Mouse (Mus musculus) G1E (cell line): ENCODE measurements around the gene Glrx2. TPM values are rescaled to one million over a fixed set of nuclear protein-coding genes. Genes with fewer than 3 reads are reported as not detected.
"Not testable (repeated sequence)": the region's sequence is repeated elsewhere in the genome, so short reads cannot be mapped to it uniquely, and the experiment has no call there.

Experiments
- ATAC-seq: 2 replicates; pipeline ENCODE4 v1.8.0; 2016; ENCODE audit warnings: mild to moderate bottlenecking; ENCODE audit not compliant: insufficient number of reproducible peaks, poor library complexity, low FRiP score, severe bottlenecking; ENCODE audit errors: extremely low read depth
- DNase-seq: peaks from one replicate; pipeline ENCODE4 v3.0.0; 2012; ENCODE audit warnings: low spot score
- H3K27me3 ChIP-seq: 2 replicates; pipeline ENCODE4 v1.6.1; 2012; ENCODE audit warnings: mild to moderate bottlenecking, low read length, inconsistent platforms; ENCODE audit not compliant: insufficient read depth
- H3K36me3 ChIP-seq: replicated peaks from 2 replicates; pipeline ENCODE3; 2012; ENCODE audit warnings: mild to moderate bottlenecking, inconsistent platforms
- H3K4me1 ChIP-seq: 2 replicates; pipeline ENCODE4 v1.6.1; 2012; ENCODE audit warnings: low read depth, low read length, inconsistent platforms, mixed read lengths; ENCODE audit not compliant: insufficient read depth
- H3K4me3 ChIP-seq: 2 replicates; pipeline ENCODE4 v1.5.1; 2012; ENCODE audit warnings: low read depth, mild to moderate bottlenecking, inconsistent platforms, low read length, moderate library complexity, mixed read lengths
- H3K9me3 ChIP-seq: replicated peaks from 2 replicates; pipeline ENCODE4 v1.6.1; 2012; ENCODE audit warnings: inconsistent platforms
- CTCF ChIP-seq: IDR thresholded peaks from 2 replicates; pipeline ENCODE4 v1.5.1; 2012; ENCODE audit warnings: low read depth, low read length, inconsistent platforms, mixed read lengths
- GATA1 ChIP-seq: IDR thresholded peaks from 2 replicates; pipeline ENCODE4 v1.6.1; 2012; ENCODE audit warnings: borderline replicate concordance, low read length, inconsistent platforms, mixed read lengths
- GATA2 ChIP-seq: IDR thresholded peaks from 2 replicates; pipeline ENCODE4 v1.6.1; 2012; ENCODE audit warnings: low read depth, low read length, inconsistent platforms, borderline replicate concordance
- POLR2AphosphoS5 ChIP-seq: IDR thresholded peaks from 2 replicates; pipeline ENCODE4 v1.6.1; 2012; ENCODE audit warnings: low read depth, low read length, inconsistent platforms; ENCODE audit not compliant: insufficient replicate concordance
- TAL1 ChIP-seq: conservative IDR thresholded peaks from 2 replicates; pipeline ENCODE4 v1.6.1; 2012; ENCODE audit warnings: low read depth, low read length, inconsistent platforms, mixed read lengths
- polyA plus RNA-seq: library from polyadenylated mRNA; stranded (reverse); fragments of >175 nt; gene quantifications from 2 replicates; pipeline ENCODE4 v1.2.3, GENCODE M21; 2012
- total RNA-seq, 2 experiments: library from RNA; stranded (forward) in 1 of 2; stranded (reverse) in 1 of 2; fragments of 200-1000 nt in 1 of 2; fragments of >200 nt in 1 of 2; fragmentation: Nextera tagmentation in 1 of 2; gene quantifications; 2 replicates each; pipeline ENCODE4 v1.2.3; 2014 to 2017

Glrx2 gene
- total RNA-seq (2014; fragmentation: Nextera tagmentation) (125 and 173 TPM in 2 replicates), total RNA-seq (2017) (27.7 and 41.4 TPM in 2 replicates), polyA plus RNA-seq (107 and 113 TPM in 2 replicates)

- not testable (repeated sequence) for ATAC-seq, H3K4me3 ChIP-seq, H3K9me3 ChIP-seq, DNase-seq, H3K27me3 ChIP-seq, H3K36me3 ChIP-seq
- H3K4me1 ChIP-seq, result peaks cover 26% of the 10 kb centered on the region; the same call in 1 of the 2 replicates
Measured at GRCm38 (mm10) chr1:143716038-143716437, at the start of gene Glrx2. Gene Glrx2 (plus strand): TSS chr1:143716338.

GRCm38 (mm10) chr1:143675734-143676361, 40.3 kb upstream of the Glrx2 start:
- no peak for TF ChIP-seq GATA2
- TF ChIP-seq CTCF, result no peak
- no peak for TF ChIP-seq GATA1
- TF ChIP-seq TAL1, result no peak
- DNase-seq (no peak), ATAC-seq (no peak)
- peaks cover 10% of the 10 kb centered on the region for H3K4me1 ChIP-seq
- H3K9me3 ChIP-seq, result no peaks in the 10 kb centered on the region
- peaks cover 79% of the 10 kb centered on the region for H3K36me3 ChIP-seq
- no peaks in the 10 kb centered on the region for H3K27me3 ChIP-seq
- no peak overlapping the region for H3K4me3 ChIP-seq

- Histone ChIP-seq H3K4me1 (peaks cover 2% of the 10 kb centered on the region; the same call in 1 of the 2 replicates), H3K9me3 (no peaks in the 10 kb centered on the region), H3K27me3 (no peaks in the 10 kb centered on the region), H3K36me3 (peaks cover 75% of the 10 kb centered on the region), H3K4me3 (no peak overlapping the region)
- ATAC-seq (no peak), DNase-seq (no peak)
- no peak for TF ChIP-seq CTCF
Measured at GRCm38 (mm10) chr1:143681108-143681507, 35.0 kb upstream of the Glrx2 start.

GRCm38 (mm10) chr1:143684849-143685248, 31.3 kb upstream of the Glrx2 start:
- Histone ChIP-seq H3K4me1 (peaks cover 2% of the 10 kb centered on the region; the same call in 1 of the 2 replicates), H3K36me3 (peaks cover 77% of the 10 kb centered on the region), H3K27me3 (no peaks in the 10 kb centered on the region), H3K9me3 (no peaks in the 10 kb centered on the region), H3K4me3 (no peak overlapping the region)
- DNase-seq, result no peak
- ATAC-seq, result no peak
- TF ChIP-seq TAL1, result no peak

GRCm38 (mm10) chr1:143701736-143702135, 14.4 kb upstream of the Glrx2 start:
- Histone ChIP-seq H3K4me1 (peaks cover 34% of the 10 kb centered on the region), H3K9me3 (no peaks in the 10 kb centered on the region), H3K4me3 (peak overlapping the region; percentile 88), H3K36me3 (peaks cover 22% of the 10 kb centered on the region), H3K27me3 (no peaks in the 10 kb centered on the region)
- ATAC-seq, result no peak
- DNase-seq, result no peak
- TF ChIP-seq CTCF (no peak), GATA2 (no peak), GATA1 (no peak), TAL1 (no peak), POLR2AphosphoS5 (no peak)

GRCm38 (mm10) chr1:143702141-143702740, 13.9 kb upstream of the Glrx2 start:
- DNase-seq (peak; percentile 70), ATAC-seq (peak; percentile 47)

More at GRCm38 (mm10) chr1:143702141-143702740, 13.9 kb upstream of the Glrx2 start:
- Histone ChIP-seq H3K9me3 (no peaks in the 10 kb centered on the region), H3K4me1 (peaks cover 33% of the 10 kb centered on the region), H3K27me3 (no peaks in the 10 kb centered on the region), H3K36me3 (peaks cover 18% of the 10 kb centered on the region), H3K4me3 (peak overlapping the region; percentile 88)
- TF ChIP-seq CTCF (no peak), POLR2AphosphoS5 (no peak), TAL1 (no peak), GATA1 (no peak), GATA2 (no peak)
